Mouse (Mus musculus) lung, postnatal 14 days (tissue): ENCODE results near the gene Aldh3b3.
"Not testable (repeated sequence)": the region's sequence is repeated elsewhere in the genome, so short reads cannot be mapped to it uniquely, and the experiment has no call there.

Experiments
- DNase-seq: peaks from one replicate; pipeline ENCODE4 v3.0.0; 2021

Aldh3b3 gene

DNA sequence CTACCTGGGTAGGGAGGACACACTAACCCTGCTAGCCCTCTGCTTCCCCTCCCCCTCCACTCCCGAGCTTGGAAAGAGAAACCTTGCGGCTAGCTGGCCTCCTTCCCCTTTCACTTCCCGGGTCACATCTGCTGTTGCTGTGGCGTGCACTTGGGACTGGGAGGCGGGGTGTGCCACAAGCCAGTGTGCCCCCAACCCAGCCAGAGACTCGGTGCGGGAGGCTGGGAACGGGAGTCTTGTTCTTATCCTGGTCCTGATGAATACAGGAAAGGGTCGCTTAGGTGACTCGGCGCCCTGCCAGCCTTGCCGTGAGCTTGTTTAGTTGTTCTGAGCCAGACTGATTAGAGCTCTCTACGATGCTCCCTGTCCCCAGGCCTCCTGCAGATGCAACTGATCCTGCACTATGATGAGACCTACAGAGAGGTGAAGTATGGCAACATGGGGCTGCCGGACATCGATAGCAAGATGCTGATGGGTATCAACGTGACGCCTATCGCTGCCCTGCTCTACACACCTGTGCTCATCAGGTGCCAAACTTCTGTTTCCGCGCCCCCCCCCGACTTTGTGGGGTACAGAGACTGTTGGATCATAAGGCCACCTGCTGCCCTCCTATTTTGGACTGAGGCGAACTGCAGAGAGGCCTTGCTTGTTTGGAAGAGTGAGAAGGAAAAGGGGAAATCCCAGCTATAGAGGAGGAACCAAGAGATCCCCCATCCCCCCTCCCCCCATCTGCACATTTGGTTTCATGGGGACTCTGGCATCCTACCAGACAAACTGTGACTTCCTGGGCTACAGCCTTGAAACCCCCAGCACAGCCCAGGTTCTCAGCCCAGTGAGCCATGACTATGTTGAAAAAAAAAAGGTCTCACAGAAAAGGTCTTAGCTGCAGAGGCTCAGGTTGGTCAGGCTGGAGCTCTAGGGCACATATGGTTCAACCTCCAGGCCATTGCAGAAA is 22.3 kb upstream of the Aldh3b3 start:
- DNase-seq: peak; percentile 75

GRCm38 (mm10) chr19:3942315-3942714 is 16.1 kb upstream of the Aldh3b3 start:
- DNase-seq: no peak

DNA sequence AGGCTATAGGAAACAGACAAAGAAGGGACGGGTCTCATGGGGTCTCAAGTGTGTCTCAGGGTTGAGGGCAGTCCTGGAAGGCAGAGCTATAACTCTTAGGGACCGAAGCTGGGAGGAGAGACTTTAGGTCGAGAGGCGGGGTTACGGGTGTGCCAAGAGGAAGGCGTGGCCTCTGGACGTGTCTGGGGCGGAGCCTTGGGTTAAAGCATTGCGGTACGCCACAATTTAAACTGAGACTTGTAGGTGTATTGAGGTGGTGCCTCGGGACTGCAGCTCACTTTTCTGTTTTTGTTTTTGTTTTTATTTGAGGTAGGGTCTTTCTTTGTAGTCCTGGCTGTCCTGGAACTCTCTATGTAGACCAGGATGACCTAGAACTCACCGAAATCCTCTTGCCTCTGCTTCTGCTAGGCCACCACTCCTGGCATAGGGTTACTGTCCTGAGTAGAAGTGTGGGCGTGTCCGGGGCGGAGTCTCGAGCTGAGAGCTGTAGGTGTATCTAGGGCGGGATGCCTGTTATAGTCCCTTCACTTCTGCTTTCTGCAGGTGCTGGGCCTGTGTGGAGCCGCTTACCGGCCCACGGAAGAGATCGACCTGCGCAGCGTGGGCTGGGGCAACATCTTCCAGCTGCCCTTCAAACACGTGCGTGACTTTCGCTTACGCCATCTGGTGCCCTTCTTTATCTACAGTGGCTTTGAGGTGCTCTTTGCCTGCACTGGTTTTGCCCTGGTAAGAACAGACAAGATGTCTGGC is 15.3 kb upstream of the Aldh3b3 start:
- DNase-seq: peak; percentile 67

GRCm38 (mm10) chr19:3945872-3946564 is 12.4 kb upstream of the Aldh3b3 start:
- DNase-seq: no peak

GRCm38 (mm10) chr19:3946715-3947114 is 11.7 kb upstream of the Aldh3b3 start:
- DNase-seq: peak; percentile 80

DNA sequence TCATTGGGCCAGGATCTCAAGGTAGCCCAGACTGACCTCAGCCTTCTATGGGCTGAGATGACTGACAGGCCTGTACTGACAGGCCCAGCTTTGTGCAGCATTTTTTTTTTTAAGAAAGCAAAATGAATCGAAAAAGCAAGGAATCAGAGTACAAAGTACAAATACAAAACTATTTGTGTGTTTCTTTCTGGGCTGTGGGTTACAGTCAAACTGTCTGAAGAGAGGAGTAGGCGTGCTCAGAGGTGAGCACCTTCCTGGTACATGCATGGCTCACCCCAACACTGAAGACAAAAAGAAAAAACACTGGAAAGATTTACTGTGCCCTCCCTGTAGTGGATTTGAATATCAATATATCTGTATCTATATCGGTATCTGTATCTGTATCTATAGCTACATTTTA is 10.6 kb upstream of the Aldh3b3 start:
- no peak for DNase-seq

DNA sequence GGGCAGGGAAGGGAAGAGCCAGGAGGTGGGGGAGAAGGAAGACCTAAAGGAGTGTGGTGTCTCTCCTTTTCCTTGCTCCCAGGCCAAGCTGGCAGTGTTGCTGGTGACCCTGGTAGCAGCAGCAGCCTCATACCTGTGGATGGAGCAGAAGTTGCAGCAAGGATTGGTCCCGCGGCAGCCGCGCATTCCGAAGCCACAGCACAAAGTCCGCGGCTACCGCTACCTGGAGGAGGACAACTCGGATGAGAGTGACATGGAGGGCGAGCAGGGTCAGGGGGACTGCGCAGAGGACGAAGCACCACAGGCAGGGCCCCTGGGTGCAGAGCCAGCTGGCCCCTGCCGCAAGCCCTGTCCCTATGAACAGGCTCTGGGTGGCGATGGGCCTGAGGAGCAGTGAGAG is 9.9 kb upstream of the Aldh3b3 start:
- no peak for DNase-seq

DNA sequence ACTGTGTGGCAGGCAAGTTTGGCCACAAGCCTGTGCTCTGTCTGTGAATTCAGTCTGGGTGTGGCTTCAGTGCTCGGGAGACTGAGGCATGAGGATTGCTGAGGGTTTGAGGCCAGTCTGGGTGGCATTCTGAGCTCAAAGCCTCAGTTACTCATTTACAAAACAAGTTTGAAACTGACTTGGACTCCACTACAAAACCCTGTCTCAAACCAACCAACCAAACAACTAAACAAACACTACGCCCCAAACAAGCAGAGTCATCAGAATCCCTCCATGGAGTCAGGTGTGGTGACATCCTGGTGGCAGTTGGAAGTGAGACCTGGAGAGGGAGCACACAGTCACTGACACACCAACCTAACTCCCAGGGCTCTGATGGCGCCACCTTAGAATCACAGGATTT is 8.1 kb upstream of the Aldh3b3 start:
- no peak for DNase-seq

DNA sequence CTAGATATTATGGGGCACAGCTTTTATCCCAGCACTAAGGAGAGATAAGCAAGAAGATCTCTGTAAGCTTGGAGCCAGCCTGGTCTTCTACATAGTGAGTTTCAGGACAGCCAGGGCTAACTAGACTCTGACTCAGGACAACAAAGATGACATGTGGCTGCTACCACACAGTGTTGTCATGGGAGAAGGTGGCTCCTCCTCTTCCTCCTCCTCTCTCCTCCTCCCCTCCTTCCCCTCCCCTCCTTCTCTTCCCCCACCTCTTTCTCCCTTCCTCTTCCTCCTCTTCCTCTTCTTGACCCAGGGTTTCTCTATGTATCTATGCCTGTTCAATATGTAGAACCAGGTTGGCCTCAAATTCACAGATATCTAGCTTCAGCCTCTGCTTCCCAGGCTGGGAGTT is 7.0 kb upstream of the Aldh3b3 start:
- DNase-seq: no peak

DNA sequence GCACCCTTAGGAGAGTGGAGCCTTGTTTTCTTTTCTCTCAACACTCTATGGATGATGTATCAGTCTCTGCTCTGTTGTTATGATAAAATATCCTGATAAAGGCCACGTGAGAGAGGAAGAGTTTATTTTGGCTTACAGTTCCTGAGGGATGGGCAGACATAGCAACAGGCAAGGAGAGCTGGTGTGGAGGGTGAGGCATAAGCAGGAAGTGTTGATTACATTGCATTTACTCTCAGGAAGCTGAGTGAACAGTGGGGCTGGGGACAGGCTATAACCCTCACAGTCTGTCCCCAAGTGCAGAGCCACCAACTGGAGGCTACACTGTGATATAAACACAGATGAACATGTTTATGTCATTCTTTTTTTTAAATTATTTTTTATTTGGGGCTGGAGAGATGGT is 6.3 kb upstream of the Aldh3b3 start:
- DNase-seq: no peak

DNA sequence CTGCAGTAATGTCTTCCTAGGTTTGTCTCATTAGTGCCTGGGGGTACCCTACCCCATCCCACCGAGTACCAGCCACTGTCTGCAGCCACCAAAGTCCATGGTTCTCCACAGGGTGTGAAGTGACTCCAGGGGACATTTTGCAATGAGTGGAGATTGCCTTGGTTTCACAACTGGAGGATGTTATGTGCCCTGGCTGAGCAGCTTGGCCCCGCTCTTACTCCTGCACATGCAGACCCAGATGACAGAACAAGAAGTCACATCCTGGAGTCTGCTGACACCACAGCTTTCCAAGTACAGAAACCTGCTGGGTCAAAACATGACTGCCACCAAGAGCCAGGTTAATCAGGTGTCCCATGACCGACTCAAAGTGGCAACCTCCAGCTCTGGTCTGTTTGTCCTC is 3.4 kb upstream of the Aldh3b3 start:
- DNase-seq: no peak

- no peak for DNase-seq
Observed at GRCm38 (mm10) chr19:3955804-3956203, 2.6 kb upstream of the Aldh3b3 start.

DNA sequence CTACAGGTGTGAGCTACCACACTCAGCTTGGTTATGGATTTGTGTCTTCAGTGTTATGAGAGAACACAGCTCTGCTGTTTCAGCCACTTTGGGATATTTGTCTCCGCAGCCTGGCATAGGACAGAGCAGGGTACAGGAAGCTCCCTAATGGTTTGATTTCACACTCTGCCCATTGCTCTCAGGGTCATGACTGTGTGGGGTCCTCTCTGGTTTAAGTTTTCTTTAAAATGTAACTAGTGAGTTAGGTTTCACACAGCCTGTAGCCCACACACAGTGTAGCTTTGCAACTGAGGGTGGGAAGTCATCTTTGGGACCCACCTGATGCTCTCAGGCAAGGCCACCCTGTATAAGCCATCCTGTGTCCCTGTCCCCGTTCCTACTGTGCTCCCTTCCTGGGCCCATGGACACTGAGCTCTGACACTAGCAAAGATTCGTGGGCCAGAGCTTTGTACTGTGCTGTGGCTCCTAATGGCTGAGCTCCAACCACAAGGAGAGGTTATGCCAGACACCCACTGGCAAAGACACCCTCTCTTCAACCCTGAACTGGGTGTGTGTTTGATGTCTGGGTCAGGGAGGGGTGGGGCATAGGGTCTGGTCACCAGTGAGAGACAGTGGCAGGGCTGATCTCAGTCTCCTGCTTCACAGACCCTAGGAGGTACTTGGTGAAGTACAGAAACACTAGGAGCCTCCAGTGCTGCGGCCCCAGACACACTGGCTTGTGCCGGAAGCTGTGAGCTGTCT is 979 bp upstream of the Aldh3b3 start:
- not testable (repeated sequence) for DNase-seq

- no peak for DNase-seq
Observed at GRCm38 (mm10) chr19:3959030-3959429, 585 bp downstream of the Aldh3b3 start.

- DNase-seq: peak; percentile 20
Observed at GRCm38 (mm10) chr19:3960211-3960610, 1.8 kb downstream of the Aldh3b3 start.

DNA sequence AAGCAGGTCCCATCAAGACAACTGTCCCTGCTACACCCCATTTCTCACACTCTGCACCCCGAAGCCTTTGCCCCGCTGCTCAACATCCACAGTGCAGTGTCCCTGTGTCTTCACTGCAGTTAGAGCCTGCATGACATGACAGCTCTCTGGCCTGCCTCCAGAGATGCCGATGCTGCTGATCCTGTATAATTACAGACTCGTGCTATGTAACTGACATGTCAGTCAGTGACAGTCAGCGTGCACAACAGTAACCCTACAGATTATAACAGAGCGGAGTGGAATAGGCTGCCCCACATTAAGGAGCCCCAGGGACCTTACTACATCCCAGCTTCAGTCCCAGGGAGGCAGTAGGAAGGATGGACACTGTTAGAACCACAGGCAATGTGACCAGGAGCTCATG is 3.4 kb downstream of the Aldh3b3 start:
- DNase-seq: not testable (repeated sequence)

- DNase-seq: peak; percentile 64
Observed at GRCm38 (mm10) chr19:3962469-3962868, 4.0 kb downstream of the Aldh3b3 start.

DNA sequence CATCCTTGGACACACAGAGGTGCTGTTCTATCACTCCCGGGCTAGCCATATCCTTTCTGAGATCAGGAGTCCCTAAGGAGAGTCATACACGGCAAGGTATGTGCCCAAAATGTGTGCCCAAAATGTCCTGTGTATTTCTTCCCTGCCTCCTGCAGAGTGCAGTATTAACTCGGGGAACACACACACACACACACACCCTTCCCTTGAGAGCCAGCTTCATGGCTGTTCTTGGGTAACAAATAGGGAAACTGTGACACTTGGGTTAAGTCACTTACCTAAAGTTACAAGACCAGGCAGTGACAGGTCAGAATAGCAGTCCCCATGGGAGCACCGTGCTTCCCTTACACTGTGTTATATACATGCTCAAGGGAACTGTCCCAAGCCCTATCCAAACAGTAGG is 5.6 kb downstream of the Aldh3b3 start:
- no peak for DNase-seq

DNA sequence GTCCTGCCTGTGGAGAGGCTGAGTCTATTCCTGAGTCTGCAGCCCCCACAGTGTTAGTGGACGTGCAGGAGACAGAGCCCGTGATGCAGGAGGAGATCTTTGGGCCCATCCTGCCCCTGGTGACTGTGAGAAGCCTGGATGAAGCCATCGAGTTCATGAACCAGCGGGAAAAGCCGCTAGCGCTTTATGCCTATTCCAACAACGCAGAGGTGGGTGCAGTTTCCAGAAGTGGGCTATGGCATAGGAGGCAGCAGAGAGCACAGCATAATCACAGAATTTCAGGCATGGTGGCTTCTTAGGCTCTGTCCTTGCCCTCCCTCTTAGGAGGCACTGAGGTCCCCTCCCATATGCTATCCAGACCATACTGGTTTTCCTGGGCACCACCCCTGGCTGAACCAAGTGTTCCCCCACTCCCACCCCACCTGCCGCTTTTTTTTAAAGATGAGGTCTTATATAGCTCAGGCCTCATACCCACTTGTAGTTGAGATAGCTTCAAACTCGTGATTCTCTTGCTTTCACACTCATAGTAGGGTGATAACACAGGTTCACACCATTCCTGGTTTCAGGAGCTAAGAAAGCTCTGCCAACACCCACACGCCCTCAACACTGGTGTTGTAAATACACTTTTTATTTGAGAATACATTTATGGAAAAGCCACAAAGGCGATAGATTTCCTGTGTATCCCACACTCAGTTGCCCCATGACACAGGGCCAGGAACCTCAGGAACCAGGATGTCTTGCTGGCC is 8.1 kb downstream of the Aldh3b3 start:
- no peak for DNase-seq

GRCm38 (mm10) chr19:3967258-3967657 is 8.8 kb downstream of the Aldh3b3 start:
- no peak for DNase-seq

- peak; percentile 32 for DNase-seq
Observed at GRCm38 (mm10) chr19:3972229-3972628, 13.8 kb downstream of the Aldh3b3 start, which contains the start of gene Aldh3b2. TSS of gene Aldh3b2 (plus strand) at chr19:3972328.

DNA sequence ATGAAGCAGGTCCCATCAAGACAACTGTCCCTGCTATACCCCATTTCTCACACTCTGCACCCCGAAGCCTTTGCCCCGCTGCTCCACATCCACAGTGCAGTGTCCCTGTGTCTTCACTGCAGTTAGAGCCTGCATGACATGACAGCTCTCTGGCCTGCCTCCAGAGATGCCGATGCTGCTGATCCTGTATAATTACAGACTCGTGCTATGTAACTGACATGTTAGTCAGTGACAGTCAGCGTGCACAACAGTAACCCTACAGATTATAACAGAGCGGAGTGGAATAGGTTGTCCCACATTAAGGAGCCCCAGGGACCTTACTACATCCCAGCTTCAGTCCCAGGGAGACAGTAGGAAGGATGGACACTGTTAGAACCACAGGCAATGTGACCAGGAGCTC is 16.2 kb downstream of the Aldh3b3 start:
- not testable (repeated sequence) for DNase-seq
